Mouse (Mus musculus) induced T-regulatory cell, adult 2 months (primary cell): ENCODE measurements at regions not wholly inside any gene's neighbourhood (a gene's known extent, or its start where the extent isn't known, plus 50 kb on each side); places are given as distances from the start of the nearest gene placed in this dataset.

Source experiments
- DNase-seq: peaks from one replicate; pipeline ENCODE4 v3.0.0-alpha.2; 2012; ENCODE audit warnings: low read depth

DNA sequence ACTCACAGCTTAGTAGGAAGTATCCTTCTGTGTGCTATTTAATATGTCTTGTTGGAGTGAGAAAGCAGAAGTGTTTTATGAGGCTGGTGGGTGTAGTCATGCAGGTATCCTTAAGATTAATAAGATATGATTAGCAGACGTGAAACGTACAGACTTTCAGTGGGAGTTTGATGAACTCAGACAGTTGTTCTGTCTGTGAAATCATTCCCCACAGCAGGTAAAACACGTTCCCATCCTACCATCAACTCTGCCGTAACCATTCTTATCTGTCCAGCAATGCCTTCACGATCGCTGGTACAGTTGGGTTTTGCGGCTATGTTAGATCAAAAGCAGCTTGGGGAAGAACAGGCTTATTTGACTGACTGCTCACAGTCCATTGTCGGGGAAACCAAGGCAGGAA is 332.3 kb downstream of the Med10 start:
- DNase-seq, result no peak

- no peak for DNase-seq
These were observed 334.0 kb downstream of the Med10 start for GRCm38 (mm10) chr13:70136209-70136608.

- DNase-seq, result no peak
These were observed 342.3 kb downstream of the Med10 start for GRCm38 (mm10) chr13:70144461-70144860.

DNA sequence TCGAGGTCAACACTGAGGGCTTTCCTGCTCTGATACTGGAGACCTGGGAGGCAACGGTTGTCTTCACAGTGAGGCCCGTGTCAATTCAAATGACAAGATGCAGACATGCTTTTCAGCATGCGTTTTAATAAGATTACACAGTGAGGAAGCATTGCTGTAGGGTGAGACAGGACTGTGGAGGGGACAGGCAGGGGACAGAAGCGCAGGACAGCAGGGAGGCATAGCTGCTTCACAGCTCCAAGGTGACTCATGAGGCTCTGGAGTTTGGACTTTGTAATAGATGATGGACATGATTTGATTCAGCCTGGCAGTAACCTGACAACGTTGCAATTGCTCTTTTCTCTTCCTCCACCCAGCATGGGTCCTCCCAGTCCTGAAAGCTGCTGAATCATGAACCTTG is 343.3 kb downstream of the Med10 start:
- no peak for DNase-seq

GRCm38 (mm10) chr13:70149041-70149898 is 347.1 kb downstream of the Med10 start:
- DNase-seq, result no peak

- DNase-seq, result no peak
These were observed 347.6 kb downstream of the Med10 start for GRCm38 (mm10) chr13:70149899-70150184.

DNA sequence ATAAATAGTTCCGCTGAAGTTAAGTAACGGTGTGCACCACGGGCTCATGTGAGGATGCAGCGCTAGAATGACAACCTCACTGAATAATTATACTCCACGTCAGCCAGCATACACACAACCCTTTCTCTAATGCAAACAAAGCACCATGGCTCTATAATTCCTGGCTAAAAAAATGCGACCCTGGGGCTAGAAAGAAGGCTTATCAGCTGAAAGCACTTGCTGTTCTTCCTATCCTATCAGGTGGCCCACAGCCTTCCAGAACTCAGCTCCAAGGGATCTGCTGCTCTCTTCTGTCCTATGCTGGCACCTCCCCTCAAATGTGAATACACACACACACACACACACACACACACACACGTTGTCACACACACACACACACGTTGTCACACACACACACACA is 350.9 kb downstream of the Med10 start:
- DNase-seq, result no peak

- DNase-seq, result no peak
These were observed 353.4 kb downstream of the Med10 start for GRCm38 (mm10) chr13:70155596-70155995.

DNA sequence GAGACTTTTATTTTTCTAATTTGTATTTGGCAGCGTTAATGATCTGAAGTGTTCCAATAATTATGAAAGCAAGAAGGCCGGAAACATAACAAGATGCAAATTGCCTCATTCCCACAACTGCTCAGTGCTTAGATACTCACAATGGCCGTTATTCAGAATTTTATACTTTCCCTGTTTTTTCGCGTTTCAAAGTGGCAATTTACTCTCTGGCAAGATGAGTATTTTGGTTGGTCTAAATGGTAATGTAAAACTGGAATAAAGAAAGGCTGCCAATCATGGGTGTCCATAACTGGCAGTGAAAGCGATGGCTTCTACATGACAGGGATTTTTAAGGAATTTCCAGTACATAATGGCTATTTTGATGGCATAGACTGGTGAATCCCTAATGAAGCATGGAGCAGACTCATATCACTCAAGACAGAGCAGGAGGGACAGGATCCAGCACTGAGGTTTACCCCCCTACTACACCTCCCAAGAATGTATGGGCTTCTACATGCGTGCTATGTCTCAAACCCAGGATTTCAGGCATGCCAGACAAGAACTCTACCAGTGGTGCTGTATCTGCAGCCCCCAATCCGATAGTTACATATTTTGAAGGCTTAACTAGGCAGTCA is 354.9 kb downstream of the Med10 start:
- DNase-seq, result no peak

DNA sequence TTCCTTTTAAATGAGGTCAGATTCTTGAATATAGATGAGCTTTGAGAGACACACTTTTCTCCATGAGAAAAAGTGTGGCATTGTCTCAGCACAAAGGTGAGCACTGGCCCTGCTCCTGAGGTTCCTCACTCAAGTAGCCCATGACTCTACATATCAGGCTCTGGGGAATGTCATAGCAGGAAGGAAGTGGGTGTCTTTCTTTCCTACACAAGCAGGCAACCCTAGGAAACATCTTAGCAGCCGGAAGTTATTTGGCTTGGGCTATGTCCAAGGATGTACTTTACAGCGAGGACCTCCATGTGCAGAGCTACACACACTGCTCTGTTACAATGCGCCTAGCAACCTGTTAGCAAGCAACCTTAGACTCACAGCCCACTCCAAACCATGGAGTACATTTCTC is 356.9 kb downstream of the Med10 start:
- no peak for DNase-seq

DNA sequence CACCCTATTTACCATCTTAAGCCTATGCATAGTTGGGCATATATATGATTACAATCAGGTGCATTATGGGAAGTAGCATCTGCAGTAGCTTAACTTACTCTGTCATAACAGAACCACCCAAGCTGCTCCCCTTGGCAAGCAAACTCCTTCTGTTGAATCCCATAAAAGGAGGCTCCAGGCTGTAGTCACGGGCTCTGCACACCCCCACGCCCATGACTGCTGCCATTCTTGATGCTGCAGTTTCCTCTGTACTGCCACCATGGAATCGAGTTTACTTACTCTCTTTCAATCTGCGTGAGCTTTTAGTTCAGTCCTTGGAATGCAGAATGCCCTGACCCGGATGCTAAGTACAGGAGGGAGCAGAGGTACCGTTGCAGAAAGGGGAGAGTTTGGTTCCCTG is 357.4 kb downstream of the Med10 start:
- no peak for DNase-seq

- DNase-seq, result no peak
These were observed 359.9 kb downstream of the Med10 start for GRCm38 (mm10) chr13:70162115-70162514.

DNA sequence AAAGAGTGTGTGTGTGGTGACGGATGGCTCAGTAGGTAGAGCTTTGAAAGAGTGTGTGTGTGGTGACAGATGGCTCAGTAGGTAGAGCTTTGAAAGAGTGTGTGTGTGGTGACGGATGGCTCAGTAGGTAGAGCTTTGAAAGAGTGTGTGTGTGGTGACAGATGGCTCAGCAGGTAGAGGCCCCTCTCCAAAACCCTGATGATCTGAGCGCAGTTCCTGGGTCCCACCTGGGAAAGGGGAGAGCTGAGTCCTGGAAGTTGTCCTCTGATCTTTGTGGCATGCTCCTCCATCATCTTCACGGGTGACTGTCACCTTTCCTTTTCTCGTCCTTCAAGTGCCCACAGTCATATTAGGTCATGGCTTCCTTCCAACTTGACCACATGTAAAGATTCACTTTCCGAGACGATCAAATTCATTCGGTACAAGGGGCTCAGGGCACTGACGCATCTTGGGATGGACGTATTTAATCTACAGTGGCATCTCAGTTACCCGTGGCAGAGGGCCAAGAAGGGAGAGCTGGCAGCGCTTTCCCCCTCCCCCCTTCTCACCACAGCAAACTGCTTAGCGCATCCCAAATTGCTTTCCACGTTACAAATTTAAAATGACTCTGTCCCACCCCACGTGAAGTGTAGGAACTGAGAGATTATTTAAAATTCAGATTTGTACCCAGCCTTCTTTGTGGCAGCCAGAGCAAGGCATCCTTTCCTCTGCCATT is 363.5 kb downstream of the Med10 start:
- no peak for DNase-seq

- no peak for DNase-seq
These were observed 365.6 kb downstream of the Med10 start for GRCm38 (mm10) chr13:70167747-70168146.

- DNase-seq, result no peak
These were observed 366.7 kb downstream of the Med10 start for GRCm38 (mm10) chr13:70168906-70169305.

GRCm38 (mm10) chr13:70177066-70177465 is 374.9 kb downstream of the Med10 start:
- no peak for DNase-seq

DNA sequence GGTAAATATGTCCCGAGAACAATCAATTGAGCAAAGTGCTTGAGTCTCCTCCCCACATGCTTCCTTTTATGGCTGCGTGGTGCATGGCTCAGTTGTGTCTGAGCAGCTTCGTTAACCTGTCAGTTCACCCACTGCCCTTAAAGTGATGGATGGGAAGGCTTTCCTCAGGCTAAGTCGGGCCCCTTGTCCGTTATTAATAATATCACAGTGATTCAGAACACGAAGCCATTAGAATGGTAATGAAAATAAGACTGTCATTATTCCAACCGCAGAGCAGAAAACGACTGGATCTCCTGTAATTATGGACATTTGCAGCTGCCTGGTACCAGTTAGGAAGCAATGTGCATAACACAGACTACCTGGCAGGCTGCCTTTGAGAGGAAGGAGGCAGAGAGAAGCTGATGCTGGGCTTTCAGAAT is 375.9 kb downstream of the Med10 start:
- no peak for DNase-seq

DNA sequence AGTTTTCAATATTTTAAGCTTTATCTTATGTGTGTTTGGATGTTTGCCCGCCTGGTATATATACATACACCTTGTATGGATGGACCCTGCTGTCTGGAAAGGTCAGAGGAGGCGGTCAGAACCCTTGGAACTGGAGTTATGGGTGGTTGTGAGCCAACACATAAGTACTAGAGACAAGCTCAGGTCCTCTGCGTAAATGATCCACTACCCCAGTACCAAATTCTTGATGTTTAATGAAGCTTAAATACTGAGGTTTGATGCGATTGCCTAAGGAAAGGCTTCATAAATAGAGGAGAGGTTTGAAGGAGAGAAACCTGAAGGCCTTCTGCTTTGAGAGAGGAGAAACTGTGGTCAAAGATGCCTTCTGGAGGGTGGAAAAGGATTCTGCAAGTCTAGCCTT is 388.8 kb downstream of the Med10 start:
- no peak for DNase-seq

DNA sequence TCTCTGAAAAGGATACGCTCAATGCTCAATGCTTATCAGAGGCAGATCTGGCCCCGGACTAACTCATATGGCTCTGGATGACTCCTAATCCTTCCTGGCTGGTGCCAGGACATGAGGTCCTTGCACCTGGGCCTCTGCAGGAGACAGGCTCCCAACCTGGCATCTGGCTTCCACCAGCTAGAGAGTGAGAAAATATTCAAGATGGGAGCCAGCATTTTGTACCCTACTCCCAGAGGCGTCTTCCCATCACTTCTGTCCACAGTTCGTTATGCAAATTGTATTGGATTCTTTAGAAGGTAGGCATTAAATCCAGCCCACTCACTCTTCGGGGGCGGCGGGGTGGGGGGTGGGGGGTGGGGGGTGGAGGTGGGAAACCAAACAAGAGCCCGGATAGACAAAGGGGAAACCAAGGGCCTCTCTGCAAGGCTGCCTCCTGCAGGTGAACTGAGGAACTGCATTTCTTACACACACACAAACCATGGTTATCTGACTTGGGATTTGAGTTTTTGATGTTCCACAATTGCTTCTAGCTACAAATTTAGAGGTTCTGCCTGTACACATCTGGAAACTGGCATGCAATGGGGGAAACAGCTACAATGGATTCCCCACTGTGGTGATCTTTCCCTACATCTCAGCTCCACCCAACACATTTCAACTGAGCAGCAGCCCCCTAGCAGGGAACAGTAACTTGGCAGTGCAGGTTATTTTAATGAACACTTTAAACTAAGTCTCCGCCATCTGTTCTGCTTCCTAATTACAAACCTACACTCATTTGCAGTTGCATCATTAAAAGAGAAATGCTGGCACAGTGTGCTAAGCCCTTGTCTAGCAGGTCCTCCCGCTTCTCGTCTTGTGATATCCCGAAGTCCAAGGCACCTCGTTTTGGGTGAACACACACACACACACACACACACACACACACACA is 390.2 kb downstream of the Med10 start:
- DNase-seq, result no peak

- DNase-seq, result no peak
These were observed 391.1 kb downstream of the Med10 start for GRCm38 (mm10) chr13:70193270-70193669.

DNA sequence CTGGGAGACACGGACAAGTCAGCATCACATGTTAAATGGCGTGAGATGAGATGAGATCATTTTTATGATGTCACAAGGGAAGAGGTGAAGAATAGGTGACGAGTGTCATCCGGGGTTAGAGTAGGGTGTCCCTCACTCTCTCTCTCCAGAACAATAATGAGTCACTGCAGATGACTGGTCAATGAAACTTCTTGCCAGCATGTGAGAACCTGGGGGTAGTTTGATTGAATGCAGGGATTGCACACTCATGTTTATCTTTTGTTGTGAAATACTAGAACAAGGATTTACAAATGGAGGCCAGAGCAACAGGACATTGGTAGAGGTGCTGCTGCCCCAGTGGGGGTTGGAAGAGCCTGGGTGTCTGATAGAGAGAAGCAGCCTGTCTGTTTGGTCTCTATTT is 393.7 kb downstream of the Med10 start:
- DNase-seq, result no peak

DNA sequence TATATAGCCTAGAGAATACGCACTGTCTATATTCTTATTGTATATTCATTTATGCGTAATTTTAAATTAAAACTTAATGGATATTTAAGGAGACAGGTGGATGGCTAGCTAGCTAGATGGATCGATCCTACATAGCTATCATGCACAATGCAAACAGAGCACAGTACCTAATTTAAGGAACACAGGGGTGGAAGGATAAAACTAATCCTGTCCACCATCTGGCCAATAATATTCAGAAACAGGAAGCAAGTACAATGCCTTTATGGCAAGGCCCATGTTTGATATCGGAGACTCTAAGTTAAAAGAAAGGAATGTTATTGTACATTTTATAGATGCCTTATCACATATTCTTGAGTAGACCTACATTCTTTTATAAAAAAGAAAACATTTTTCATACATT is 396.4 kb downstream of the Med10 start:
- no peak for DNase-seq
